Mouse (Mus musculus) kidney, postnatal 36 days (tissue): ENCODE data around the gene Glrx5.

Experiments
- DNase-seq, 2 experiments: peaks; one replicate each; pipeline ENCODE4 v3.0.0; 2021 to 2022; ENCODE audit warnings: mixed read lengths in 2 of 2

Glrx5 gene

DNA sequence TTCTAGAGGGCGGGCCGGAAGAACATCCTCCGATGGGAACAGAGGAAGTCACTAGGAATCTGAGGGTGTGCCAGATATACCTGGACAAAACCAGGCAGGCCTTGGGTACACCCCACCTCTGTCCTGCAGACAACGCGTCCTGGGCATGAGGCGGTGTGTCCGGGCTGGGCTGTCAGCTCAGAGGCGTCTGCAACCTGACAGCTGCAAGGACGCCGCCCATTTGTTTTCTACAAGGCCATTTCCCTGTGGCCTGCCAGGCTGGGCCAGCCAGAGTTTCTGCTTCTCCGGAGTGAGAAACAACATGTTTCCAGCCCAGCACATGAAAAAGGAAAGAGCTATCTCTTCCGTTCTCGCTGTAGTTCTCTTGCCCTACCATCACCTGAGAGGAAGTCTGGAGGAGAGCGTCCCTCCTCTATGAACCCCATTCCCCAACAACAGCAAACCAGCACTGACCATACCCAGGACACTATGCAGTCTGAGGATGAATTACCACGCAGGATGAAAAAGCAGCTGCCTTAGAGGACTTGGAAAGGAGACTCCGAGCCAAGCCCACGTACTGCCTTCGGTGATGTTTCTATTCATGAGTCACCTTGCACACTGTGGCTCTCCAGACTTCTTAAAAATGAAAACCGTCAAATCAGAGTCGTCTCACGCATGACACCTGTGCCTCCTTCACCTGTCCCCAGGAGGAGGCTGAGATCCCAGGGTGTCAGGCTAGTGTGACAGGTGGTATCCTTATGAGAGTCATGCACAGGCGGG lies 27.4 kb upstream of the Glrx5 start:
- DNase-seq = peak; percentile 45 to 46

DNA sequence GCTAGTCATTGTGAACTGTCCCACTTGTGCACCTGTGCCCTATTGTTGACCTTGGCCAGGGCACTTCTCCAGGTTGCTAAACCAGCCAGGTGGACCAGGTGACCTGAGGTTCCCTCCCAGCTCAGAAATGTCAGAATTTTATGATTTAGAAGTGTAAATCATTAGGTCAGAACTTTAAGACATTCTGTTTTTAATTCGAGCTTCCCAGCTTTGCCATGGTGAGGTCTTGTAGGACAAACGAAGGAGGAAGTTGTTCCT lies 26.8 kb upstream of the Glrx5 start:
- DNase-seq = peak in 1 of 2 experiments; percentile 53

DNA sequence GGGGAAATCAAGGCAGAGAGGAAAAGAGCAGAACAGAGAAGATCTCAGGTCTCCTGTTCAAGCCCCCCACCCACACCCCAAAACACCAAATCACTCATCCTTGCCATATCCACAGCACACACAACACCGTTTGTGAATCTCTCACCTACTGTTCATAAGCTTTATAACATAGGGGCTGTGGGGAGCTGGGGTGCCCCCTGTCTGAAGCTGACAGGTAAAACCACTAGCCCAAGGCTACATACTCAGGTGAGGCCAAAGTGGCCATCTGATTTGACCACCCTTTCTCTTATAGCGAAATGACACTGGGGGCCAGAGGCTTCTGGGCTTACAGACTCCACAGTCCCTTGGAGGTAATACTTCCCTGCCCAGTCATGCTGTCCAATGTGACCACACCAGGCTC lies 24.3 kb upstream of the Glrx5 start:
- DNase-seq = no peak

DNA sequence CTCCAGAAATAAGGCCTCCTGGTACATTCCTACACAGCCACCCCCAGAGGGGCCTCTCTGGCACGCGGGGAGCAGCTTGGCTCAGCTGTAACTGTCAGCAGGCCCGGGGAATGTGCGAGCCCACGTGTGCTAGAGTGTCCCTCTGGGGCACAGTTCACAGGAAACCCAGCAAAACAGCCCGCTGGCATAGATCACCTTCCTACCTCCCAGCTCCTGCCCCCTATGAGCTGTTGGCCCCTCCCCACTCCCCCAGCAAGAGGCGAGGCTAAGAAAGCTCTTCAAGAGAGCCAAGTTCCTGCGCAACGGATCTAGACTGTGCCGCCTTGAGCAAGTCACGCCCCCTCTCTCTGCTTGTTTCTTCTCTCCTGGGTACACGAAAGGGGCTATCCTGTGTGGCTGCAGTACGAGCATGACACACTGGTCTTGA lies 23.7 kb upstream of the Glrx5 start:
- peak; percentile 87 to 93 for DNase-seq

DNA sequence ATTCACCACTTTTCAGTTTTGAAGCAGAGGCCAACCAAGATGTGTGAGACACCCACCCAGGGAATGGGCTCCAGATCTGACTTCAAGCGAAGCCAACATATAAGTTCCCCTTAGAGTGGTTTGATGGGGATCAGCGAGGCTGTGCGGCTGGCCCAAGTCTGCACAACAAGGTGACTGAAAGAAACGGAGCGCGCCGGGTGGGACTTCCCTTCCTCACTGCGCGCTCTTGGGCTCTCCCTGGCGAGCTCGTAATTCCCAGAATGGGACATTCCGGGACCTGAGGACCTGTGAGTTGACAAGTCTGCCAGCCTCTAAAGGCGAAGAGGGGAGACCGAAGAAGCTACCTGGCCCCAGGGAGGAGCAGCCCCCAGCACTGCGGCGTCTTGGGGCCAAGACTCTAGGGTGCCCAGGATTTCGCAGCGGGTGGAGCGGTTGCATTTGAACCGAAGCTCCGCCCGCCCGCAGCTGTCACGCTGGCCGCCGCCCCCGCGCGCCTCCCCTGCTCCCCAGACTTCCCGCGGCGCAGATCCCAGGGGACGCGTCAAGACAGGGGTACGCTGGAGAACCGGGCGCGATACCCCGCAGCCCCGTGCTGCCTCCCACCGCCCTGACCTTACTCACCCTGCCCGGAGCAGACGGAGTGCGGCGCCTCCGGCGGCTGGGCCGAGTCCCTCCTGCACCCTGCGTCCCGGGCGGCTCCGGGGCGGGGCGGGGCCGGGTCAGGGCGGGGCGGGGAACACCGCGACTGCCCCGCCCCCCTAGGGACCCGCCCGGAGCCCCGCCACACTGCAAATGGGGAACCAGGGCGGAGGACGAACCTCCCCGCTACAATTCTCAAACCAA lies 22.9 kb upstream of the Glrx5 start, which contains the start of gene Syne3:
Syne3 (minus strand) TSS at position 440 of the 843 bp plus-strand sequence.
- peak; percentile 85 to 91 for DNase-seq

DNA sequence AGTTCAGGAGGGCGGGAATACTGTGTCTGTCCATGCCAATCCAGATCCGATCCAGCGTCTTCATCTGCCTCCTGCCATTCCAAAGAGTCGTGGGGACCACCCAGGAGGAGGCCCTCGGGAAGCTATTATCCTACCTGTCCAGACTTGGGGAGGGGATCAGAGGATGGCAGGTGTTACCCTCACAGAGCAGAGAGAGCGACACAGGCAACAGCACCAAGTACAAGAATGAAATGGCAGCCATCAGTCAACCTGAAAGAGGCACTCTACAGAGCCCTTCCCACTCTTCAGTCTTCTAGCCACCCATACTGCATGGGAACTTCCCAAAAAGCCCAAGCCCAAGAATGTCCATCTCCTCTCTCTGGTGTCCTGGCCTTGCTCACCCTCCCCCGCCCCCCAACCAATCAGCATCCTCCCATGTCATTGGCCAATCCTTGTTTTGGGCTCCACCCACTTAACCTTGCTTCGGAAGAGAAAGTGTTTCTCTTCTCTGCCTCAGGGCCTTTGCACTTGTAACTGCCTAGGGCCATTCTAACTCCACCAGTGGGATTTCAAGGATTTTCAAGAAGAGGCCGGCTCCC lies 22.2 kb upstream of the Glrx5 start:
- no peak for DNase-seq

DNA sequence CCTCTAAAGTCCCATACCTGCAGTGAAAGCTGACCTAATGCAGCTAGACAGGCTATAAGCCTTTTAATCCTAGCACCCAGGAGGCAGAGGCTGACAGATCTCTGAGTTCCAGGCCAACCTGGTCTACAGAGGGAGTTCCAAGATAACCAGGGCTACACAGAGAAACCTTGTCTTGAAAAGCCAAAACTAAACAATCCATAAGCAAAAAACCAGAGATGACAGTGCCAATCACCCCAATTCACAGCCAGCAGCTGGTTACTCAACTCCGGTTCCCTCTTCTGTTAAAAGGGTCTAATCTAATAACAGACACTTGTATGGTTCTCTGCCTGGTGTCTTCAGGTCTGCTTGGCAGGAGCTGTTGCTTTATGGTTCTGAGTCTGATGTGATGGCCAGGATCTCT lies 20.9 kb upstream of the Glrx5 start:
- no peak for DNase-seq

DNA sequence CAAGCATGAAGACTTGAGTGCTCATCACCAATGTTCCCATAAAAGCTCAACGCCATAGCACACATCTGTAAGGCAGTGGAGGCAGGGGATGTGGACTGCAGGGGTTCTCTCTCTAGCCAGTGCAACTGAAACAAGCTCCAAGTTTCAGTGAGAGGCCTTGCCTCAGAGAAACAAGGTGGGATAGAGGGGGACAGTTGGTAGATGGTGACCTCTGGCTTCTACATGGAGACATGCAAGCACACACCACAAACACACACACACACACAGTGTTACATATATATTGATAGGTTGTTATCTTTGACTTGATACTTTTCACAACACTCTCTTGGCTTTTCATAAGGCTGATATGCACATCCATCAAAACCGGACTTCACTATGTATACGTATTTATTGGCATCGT lies 20.2 kb upstream of the Glrx5 start:
- DNase-seq = no peak

DNA sequence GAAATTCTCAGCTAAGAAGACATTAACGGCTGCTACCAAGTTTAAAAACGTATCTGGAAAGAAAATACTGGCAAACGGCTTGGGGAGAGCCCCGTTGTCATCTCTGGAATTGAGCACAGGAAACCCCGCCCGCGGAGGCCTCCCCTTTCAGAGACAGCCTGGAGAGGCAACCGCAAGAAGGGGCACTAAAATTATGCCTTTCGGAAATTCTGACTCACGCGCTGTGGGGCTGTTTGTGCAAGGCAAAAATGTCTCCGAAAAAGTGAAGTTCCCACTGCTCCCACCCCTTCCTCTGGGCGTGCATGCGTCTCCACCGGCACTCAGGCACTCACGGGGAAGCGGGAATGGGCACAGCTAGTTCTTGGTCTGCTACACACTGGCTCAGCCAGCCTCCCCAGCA lies 19.4 kb upstream of the Glrx5 start:
- peak; percentile 83 to 90 for DNase-seq

DNA sequence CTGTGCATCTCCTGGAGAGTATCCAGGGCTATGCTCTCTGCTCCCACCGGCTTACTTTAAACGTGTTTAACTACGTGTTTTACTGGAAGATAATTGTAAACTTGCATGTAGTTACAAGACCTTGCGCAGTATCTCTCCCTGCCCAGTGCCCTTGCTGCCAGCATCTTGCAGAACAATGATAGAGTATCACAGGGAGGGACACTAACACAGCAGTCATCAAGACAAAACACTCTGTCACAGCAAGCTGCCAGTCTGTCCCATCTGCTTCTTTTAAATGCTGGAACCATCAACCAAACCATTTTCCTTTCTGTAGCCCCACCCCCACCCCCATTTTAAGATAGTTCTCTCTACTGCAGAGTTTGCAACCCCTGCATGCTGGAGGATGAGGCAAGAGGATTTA lies 16.3 kb upstream of the Glrx5 start:
- no peak for DNase-seq

DNA sequence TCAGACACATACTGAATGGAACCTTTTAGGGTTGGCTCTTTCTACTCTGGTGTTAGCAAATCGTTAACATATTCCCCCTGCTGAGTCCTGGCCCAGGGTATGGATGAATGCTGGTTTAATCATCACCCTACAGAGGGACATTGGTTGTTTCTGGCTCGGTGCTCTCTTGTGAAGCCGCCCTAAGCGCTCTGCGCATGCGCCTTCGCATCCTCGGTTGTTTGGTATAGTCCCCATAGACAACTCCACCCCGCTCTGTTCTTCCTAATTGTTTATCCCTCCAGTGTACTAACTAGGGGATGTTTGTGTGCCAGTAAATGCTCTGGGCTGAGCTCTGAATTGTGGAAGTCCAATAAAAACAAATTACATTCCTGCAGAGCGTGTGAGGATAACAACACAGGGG lies 15.8 kb upstream of the Glrx5 start:
- DNase-seq = peak; percentile 84

DNA sequence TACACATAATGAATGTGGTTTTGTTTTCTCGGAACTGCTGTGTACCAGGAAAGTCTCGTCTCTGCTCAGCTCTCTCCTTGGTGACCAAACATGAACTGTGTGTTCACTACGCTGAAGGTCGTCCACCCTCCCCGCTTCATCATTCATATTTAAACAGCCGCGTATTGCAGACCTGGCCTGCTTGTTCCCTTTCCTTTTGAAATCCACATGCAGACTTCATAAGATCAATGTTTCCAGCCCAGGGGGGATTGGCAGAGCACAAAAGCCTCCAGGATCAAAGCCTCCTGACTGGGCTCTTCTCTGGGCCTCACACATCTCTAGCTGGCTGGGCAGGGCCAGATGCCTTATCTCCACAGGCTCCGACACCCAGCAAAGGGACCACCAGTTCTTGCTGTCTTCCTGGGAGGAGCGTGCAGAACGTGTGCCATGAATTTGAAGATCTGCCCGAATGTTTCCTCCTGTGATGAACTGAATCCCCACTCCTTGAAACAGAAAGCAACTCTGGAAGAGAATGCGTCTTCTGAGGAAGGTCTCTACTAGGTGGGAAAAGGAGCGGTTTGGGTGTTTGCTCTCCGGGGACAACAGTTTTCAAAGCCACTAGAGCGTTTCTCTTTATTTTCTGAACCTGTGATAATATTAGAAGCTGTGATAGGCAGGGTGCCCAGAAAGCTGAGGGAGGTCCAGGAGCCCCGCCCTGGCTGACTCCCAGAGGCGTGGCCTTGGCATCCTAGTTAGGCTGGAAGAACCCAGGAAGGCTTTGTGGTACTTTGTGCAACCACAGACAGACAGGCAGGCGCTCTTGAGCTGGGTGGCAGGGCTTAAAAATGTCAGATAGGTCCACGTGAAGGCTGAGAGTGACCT lies 12.9 kb upstream of the Glrx5 start:
- peak; percentile 64 to 70 for DNase-seq

DNA sequence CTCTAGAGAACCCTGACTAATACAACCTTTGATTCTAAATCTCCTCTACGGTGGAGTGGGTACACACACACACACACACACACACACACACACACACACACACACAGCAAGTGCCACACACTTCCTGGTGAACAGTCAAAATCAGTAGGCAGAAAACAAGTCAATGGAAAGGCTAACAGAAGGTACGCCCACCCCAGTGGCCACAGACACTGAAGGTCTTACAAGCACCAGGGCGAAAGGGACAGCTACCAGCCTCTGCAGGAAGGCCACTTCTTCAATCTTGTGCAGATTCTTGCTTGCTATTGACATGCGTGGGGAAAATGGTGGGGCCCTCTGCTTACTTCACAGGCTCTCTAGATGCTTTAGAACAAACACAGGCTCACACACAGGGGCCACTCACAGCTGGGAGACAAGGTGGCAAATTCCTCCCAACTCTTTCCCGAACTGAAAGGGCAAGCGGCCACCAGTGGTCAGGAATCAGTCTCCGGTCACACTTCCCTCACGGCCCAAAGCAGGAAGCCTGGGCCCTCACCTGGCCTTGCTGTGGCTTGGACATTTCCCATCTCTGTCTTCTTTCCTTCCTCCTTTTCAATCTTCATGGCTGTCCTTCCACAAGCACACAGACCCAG lies 10.9 kb upstream of the Glrx5 start:
- no peak for DNase-seq

DNA sequence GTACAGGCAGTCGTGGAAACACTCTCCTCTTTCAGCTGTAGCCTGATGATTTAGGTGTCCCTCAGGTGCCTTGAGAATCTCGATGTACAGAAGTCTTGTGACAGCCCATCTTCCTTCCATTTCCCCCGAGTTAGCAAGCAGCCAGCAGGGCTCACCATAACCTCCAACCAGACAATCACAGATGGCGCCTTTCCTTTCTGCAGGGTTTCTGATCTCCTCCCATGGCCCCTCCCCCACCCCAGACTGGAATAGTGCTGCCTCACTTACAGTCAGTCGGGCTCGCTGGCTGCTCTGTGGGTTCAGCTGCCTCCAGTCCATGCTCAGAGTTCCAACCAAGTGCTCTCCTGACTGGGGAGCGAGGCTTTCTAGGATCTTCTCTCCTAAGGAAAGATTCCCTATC lies 10.3 kb upstream of the Glrx5 start:
- no peak for DNase-seq

DNA sequence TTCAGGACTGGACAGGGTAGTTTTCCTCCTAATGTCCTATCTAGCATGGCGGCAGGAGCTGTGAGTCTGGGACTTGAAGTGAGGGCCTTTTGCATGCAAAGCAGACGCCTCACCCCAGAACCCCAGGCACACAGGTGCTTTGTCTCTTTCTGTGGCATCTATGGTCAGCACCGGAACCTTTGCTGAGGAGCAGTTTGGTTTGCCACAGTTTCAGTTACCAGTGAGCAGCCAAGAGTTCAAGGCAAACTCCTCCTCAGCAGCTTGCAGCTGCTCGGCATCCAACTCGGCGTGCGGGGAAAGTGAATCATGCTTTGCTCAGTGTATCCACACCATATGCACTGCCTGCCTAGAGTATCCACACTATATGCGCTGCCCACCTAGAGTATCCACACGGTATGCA lies 9.7 kb upstream of the Glrx5 start:
- no peak for DNase-seq

DNA sequence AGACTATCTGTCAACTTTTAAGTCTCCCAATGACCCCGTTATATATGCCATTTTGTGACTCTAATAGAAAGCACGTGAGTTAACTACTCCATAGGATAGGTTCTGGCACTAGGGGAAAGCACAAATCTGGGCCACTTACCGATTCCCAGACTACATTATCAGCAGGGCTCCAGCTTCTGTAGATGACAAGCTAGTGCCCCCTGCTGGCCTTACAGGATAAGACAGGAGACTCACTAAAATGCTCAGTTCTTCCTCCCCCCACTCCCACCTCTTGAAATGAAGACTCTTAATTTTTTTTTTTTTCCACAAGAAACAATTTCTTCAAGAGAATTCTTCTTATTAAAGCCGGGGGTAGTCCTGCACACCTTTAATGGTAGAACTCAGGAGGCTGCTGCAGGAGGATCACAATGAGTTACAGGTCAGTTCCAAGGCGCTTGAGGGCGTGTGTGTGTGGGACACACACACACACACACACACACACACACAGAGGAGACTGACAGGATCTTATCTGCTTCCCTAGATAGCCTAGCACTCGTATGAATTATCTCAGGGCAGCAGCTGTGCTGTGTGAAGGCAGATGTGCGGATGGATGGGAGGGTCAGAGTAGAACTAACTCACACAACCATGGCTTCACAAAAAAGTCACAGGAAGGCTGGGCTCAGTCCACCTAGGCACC lies 7.1 kb upstream of the Glrx5 start:
- DNase-seq = peak; percentile 76 to 89

DNA sequence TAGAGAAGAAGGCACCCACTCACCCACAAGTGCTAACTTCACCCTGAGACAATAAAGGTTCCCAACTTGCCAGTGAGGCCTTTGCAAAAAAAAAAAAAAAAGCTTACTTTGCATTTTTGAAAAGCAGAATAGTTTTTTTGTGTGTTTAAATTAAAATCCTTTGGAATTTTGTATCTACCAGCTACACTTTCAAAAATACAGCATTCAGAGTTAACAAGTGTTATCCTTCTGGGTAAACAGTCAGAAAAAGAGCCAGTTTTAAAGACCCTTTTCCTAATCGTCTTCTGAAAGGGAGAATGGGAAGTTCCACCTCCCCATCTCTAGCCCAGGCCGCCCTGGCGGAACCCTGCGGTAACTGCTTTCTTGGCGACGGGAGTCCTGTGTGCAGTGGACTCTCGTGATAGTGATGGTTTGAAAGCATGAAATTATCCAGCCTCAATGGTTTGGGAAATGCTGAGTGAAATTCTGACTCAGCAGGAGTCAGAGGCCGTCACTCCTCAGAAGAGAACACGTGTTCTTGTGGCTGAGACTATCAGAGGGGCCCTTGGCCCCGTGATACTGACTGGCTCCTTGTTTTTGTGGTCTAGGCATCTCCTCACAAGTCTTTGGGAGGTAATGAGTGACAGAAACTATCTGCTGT lies 6.4 kb upstream of the Glrx5 start:
- no peak for DNase-seq

DNA sequence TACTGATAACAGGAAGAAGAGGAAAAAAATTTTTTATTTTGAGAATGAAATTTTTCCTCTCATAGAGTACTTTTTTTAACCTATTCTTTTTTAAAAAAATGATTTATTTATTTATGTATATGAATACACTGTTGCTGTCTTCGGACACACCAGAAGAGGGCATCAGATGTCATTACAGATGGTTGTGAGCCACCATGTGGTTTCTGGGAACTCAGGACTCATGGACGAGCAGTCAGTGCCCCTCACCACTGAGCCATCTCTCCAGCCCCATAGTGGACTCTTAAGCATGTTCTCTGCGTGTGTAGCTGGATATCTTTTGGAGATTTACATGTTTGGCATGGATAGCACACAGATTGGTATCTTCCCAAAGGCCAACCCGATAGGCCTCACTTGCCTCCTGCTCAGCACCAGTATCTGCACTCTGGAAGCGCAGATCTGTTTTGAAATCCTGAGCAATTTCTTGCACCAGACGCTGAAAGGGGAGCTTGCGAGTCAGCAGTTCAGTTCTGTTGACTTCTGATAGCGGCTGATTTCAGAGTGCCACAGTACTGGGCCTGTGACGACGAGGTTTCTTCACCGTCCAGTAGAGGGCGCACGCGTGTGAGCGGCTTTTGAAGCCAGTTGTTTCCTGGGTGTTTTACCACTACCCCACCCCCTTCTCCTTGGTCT lies 5.0 kb upstream of the Glrx5 start:
- DNase-seq = peak; percentile 78 to 92

DNA sequence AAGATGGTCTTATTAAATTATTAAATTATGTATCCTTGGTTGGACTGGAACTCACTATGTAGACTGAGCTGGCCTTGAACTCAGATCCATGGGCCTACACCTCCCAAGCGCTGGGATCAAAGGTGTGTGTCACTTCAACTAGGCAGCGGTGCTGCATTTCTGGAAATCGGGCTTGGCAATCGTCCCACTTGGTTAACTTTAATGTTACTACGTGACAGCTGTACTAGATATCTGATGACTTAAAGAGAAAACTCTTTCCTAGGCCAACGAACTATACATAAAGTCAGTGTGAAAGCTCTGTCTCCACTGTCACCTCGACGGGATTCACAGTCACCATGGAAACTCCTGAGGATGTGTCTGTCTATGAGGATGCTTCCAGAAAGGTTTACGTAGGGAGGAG lies 2.6 kb upstream of the Glrx5 start:
- DNase-seq = no peak

DNA sequence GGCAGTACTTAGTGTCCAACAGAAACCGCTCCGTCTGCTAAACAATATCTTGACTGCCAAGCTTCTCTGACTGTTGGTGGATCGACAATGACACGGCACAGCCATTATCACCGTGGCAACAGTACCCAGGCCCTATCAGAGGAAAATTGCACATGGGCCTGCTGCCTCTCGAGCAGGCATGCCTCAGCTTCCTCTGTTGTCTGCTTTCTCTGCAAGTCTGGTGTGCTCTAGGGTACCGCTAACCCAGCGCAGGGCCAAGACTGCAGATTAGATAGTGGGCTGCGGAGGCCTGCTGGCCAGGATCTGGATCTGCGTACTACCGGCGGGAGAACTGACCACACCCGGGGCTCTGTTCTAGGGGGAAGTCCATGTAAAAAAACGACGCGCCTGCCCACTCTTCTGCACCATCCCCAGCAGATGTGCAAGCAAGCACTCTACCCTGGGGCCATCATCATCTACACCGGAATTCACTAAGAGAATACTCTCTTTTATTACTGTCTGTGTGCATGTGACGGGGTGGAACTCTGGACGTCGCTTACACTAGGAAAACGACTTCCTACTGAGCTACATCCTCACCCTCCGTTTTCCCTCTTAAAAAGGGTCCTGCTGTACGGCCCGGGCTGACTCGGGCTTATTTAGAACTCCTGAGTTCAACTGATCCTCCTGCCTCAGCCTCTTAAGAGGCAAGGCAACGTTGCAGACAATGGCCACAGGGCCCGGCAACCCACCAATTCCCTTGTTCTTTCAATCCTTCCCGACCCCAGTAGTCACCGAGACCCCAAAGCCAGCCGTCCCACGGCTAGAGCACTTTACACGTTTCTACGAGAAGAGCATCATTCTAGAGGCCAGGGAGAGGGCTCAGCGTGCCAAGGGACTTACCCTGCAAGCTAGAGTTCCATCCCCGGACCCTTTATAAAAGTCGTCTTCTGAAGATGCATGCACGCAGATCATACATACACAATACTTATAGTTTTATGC lies 1.1 kb upstream of the Glrx5 start:
- DNase-seq = no peak
